Mouse (Mus musculus) skeletal muscle tissue, adult 2 months (tissue): ENCODE measurements around the gene Aes.
A peak's percentile ranks its signal among the peaks of the same experiment; 100 is the strongest.

Experiments
- DNase-seq: peaks from one replicate; pipeline ENCODE4 v3.0.0-alpha.2; 2012; ENCODE audit warnings: low read depth, low spot score

Gene Aes

GRCm38 (mm10) chr10:81597137-81597950 lies 38.1 kb downstream of the Aes start:
- peak; percentile 47 for DNase-seq

- no peak for DNase-seq
These were observed 39.1 kb downstream of the Aes start for GRCm38 (mm10) chr10:81598342-81598741.

- no peak for DNase-seq
These were observed 39.6 kb downstream of the Aes start for GRCm38 (mm10) chr10:81598871-81599270.

GRCm38 (mm10) chr10:81599630-81600029 lies 40.3 kb downstream of the Aes start:
- no peak for DNase-seq

GRCm38 (mm10) chr10:81600096-81600495 lies 40.8 kb downstream of the Aes start:
- DNase-seq = no peak

- peak; percentile 98 for DNase-seq
These were observed 41.5 kb downstream of the Aes start, which contains the start of gene Tle6 for GRCm38 (mm10) chr10:81600738-81601203. Gene Tle6, minus strand, starts transcription at chr10:81601073.

GRCm38 (mm10) chr10:81601396-81601905 lies 42.2 kb downstream of the Aes start:
- DNase-seq = no peak

GRCm38 (mm10) chr10:81602741-81603151 lies 43.5 kb downstream of the Aes start:
- peak; percentile 47 for DNase-seq

- no peak for DNase-seq
These were observed 45.0 kb downstream of the Aes start for GRCm38 (mm10) chr10:81604019-81604967.

- peak; percentile 88 for DNase-seq
These were observed 45.8 kb downstream of the Aes start for GRCm38 (mm10) chr10:81604968-81605665.

GRCm38 (mm10) chr10:81605666-81605973 lies 46.3 kb downstream of the Aes start:
- DNase-seq = no peak

- DNase-seq = peak; percentile 97
These were observed 46.9 kb downstream of the Aes start, which contains the start of gene BC025920 for GRCm38 (mm10) chr10:81605974-81606751. Gene BC025920, plus strand, starts transcription at chr10:81606270.

GRCm38 (mm10) chr10:81608308-81608707 lies 49.0 kb downstream of the Aes start:
- DNase-seq = no peak

- DNase-seq = no peak
These were observed 53.5 kb downstream of the Aes start for GRCm38 (mm10) chr10:81612779-81613178.

- DNase-seq = no peak
These were observed 56.2 kb downstream of the Aes start for GRCm38 (mm10) chr10:81615486-81615885.
